In the genomic region with DNA sequence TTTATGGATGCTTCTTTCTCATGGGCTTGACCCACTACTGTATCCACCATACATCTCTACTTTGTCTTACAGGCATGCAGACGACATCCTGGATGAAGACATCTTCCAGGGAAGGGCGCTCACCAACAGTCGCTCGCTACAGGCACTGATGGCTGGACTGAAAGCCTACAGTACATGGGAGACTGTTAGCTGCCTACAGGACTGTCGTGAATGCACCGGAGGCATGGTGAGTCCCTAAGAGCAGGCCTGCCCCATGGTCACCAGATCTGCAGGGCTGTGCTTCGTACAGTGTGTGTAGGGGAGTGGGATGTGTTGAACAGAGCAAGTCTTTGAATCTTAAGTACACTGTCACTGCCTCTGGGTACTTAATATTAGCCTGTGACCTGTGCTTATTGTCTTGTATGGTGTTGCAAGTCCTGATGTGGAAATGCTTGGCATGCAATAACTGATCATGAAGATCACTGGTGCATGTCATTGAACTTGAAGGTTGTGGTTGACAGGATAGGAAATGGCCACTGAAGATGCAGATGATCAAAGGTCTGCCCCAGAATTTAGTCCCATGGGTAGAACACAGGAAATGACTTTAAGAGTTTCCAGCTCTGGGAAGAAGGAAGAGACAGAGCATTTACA, we compare ENCODE assay signal across 18 mouse cellular contexts.
A peak's percentile ranks its signal among the peaks of the same experiment; 100 is the strongest.
DNase-seq lines count a peak whose midpoint lies in the region; ATAC-seq and TF ChIP-seq lines count a peak whose summit lies in the region.
"Had no signal": no experiment of that assay in that cellular context is flagged by ENCODE, and none has a peak within 500 bp of the region (broad histone marks: within the 10 kb centered on the region; RNA-seq: fewer than 3 reads in every experiment).

No protein-coding gene starts in this region.

- H3K4me1 ChIP-seq in kidney, adult 2 months (ENCODE audit: control insufficient read depth, insufficient read depth, low read length), result no peaks in the 10 kb centered on the region
- no peaks in the 10 kb centered on the region for H3K4me1 ChIP-seq in kidney, embryonic 16.5 days (ENCODE audit: insufficient read depth, low read length)
- no peaks in the 10 kb centered on the region for H3K4me1 ChIP-seq in midbrain, embryonic 13.5 days (replicated peaks)
- H3K4me1 ChIP-seq: forebrain, embryonic 13.5 days; hindbrain, embryonic 10.5 days had no signal

- DNase-seq in adrenal gland, postnatal 36 days, result peak; percentile 8 to 49
- DNase-seq in adrenal gland, postnatal 25 days, result no peak
- peak; percentile 2 for DNase-seq in kidney, adult 2 months
- DNase-seq in lung, postnatal 10 days, result peak; percentile 8
- DNase-seq in lung, postnatal 25 days (ENCODE audit: low spot score), result no peak
- peak; percentile 19 for DNase-seq in gonadal fat pad, adult 2 months (ENCODE audit: low read depth)
- DNase-seq: cerebellum, adult 18-20 months; cerebellum, adult 9-11 months; cerebellum, postnatal 36 days; forebrain, postnatal 0 days; gastrocnemius, postnatal 14 days; heart, postnatal 14 days had no signal

- 93% methylated on average over 7 of the region's 7 CpGs for WGBS in kidney, adult 2 months
- WGBS in kidney, embryonic 16.5 days, result 88% methylated on average over 7 of the region's 7 CpGs
- WGBS in midbrain, embryonic 13.5 days, result 90% methylated on average over 7 of the region's 7 CpGs

- H3K4me3 ChIP-seq in kidney, adult 2 months (ENCODE audit: insufficient read depth, low read depth, low read length), result no peak overlapping the region
- no peak overlapping the region for H3K4me3 ChIP-seq in kidney, embryonic 16.5 days (ENCODE audit: low read length)
- no peak overlapping the region for H3K4me3 ChIP-seq in midbrain, embryonic 13.5 days (replicated peaks)
- H3K4me3 ChIP-seq: embryonic facial prominence, embryonic 13.5 days; forebrain, embryonic 13.5 days; hindbrain, embryonic 10.5 days had no signal

- no peak overlapping the region for H3K27ac ChIP-seq in kidney, adult 2 months (ENCODE audit: insufficient read depth, low read depth, low read length)
- no peak overlapping the region for H3K27ac ChIP-seq in kidney, embryonic 16.5 days (ENCODE audit: low read length)
- H3K27ac ChIP-seq in midbrain, embryonic 13.5 days, result no peak overlapping the region
- H3K27ac ChIP-seq: embryonic facial prominence, embryonic 13.5 days; forebrain, embryonic 13.5 days; hindbrain, embryonic 10.5 days; hindbrain, embryonic 14.5 days had no signal

- no peaks in the 10 kb centered on the region for H3K9me3 ChIP-seq in kidney, embryonic 16.5 days (ENCODE audit: low read length)
- no peaks in the 10 kb centered on the region for H3K9me3 ChIP-seq in midbrain, embryonic 13.5 days
- H3K9me3 ChIP-seq: embryonic facial prominence, embryonic 13.5 days; forebrain, embryonic 13.5 days; hindbrain, embryonic 10.5 days had no signal

- no peak for TF ChIP-seq CTCF in kidney, adult 2 months (conservative IDR thresholded peaks at IDR 0.05; ENCODE audit: insufficient read depth, insufficient read length, low read depth, low read length)

- H3K27me3 ChIP-seq in kidney, adult 2 months (replicated peaks; ENCODE audit: control insufficient read depth, insufficient read depth, low read length), result no peaks in the 10 kb centered on the region
- no peaks in the 10 kb centered on the region for H3K27me3 ChIP-seq in kidney, embryonic 16.5 days (ENCODE audit: insufficient read depth, low read length)
- H3K27me3 ChIP-seq in midbrain, embryonic 13.5 days, result no peaks in the 10 kb centered on the region
- H3K27me3 ChIP-seq: embryonic facial prominence, embryonic 13.5 days; forebrain, embryonic 13.5 days had no signal

- no peak overlapping the region for H3K9ac ChIP-seq in kidney, embryonic 16.5 days (replicated peaks; ENCODE audit: low read length)
- no peak overlapping the region for H3K9ac ChIP-seq in midbrain, embryonic 13.5 days (replicated peaks)
- H3K9ac ChIP-seq: embryonic facial prominence, embryonic 13.5 days; forebrain, embryonic 13.5 days; forebrain, postnatal 0 days; hindbrain, embryonic 14.5 days had no signal

- H3K4me2 ChIP-seq in kidney, embryonic 16.5 days (replicated peaks; ENCODE audit: low read depth, low read length), result no peak overlapping the region
- no peak overlapping the region for H3K4me2 ChIP-seq in midbrain, embryonic 13.5 days (replicated peaks)
- H3K4me2 ChIP-seq: embryonic facial prominence, embryonic 13.5 days; forebrain, embryonic 13.5 days; hindbrain, embryonic 14.5 days had no signal

- ATAC-seq in kidney, embryonic 16.5 days (ENCODE audit: low FRiP score, low TSS enrichment), result no peak
- ATAC-seq in midbrain, embryonic 13.5 days, result no peak
- ATAC-seq: forebrain, embryonic 13.5 days; forebrain, postnatal 0 days had no signal

- H3K36me3 ChIP-seq in kidney, adult 2 months (ENCODE audit: control insufficient read depth, insufficient read depth, low read length), result no peaks in the 10 kb centered on the region
- H3K36me3 ChIP-seq in kidney, embryonic 16.5 days (ENCODE audit: insufficient read depth, low read length), result no peaks in the 10 kb centered on the region
- no peaks in the 10 kb centered on the region for H3K36me3 ChIP-seq in midbrain, embryonic 13.5 days
- H3K36me3 ChIP-seq: embryonic facial prominence, embryonic 13.5 days; hindbrain, embryonic 10.5 days had no signal

- TF ChIP-seq POLR2A in kidney, adult 2 months (IDR thresholded peaks at IDR 0.05; ENCODE audit: low read depth, low read length), result no peak

Comparison
In these comparisons a context has a peak if more than half of its experiments do, and no peak if none do; other contexts are left out.
1. DNase-seq: peak in adrenal gland, postnatal 36 days (2 of 2), kidney, adult 2 months (single experiment), lung, postnatal 10 days (single experiment) and gonadal fat pad, adult 2 months (single experiment); none in adrenal gland, postnatal 25 days (single experiment) and lung, postnatal 25 days (single experiment).